Mouse (Mus musculus): ENCODE data around the gene Pgam1. TPM values are rescaled to one million over a fixed set of nuclear protein-coding genes. Genes with fewer than 3 reads are reported as not detected.

The Pgam1 gene
- polyA plus RNA-seq, 1 experiment from 2014 or later = 860 TPM

DNA sequence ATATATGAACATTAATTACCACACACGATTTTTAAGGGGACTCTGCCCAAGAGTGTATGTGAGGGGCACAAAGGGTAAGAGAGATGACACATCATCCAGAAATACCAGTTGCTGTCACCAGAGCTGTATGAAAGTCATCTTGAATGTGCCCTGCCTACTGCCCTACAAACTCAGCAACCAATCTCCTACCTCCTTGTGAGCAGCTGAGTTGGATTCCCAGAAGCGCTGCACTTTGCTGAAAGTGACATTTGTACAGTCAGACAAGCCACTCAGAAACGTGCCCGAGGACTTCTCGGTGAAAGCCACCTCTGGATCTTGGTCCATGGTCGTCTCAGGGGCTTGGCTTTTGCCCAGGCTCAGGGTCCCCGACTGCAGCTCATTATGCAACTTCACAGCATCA lies 16.8 kb upstream of the Pgam1 start:
- Histone ChIP-seq H3K4me1 (ENCODE audit: control insufficient read depth, insufficient read depth, low read length) (peaks cover 6% of the 10 kb centered on the region; the same call in 1 of the 2 replicates), H3K27ac (ENCODE audit: low read depth, low read length) (no peak overlapping the region), H3K36me3 (ENCODE audit: control insufficient read depth, insufficient read depth, low read length) (peaks cover 4% of the 10 kb centered on the region), H3K27me3 (ENCODE audit: control insufficient read depth, insufficient read depth, low read length) (no peaks in the 10 kb centered on the region), H3K4me3 (ENCODE audit: low read depth, low read length) (peak overlapping the region; percentile 74), H3K9ac (ENCODE audit: low read length) (0 out of 2 replicates have a peak overlapping the region, but pooled peaks have one; percentile 24), H3K4me2 (ENCODE audit: low read depth) (peak overlapping the region; percentile 67), H3K9me3 (ENCODE audit: control insufficient read depth, low read length) (no peaks in the 10 kb centered on the region)
- no peak for ATAC-seq (ENCODE audit: insufficient read depth, low FRiP score, low TSS enrichment)
- 53% methylated on average over 7 of the region's 7 CpGs for WGBS
- DNase-seq (ENCODE audit: low spot score) = no peak

DNA sequence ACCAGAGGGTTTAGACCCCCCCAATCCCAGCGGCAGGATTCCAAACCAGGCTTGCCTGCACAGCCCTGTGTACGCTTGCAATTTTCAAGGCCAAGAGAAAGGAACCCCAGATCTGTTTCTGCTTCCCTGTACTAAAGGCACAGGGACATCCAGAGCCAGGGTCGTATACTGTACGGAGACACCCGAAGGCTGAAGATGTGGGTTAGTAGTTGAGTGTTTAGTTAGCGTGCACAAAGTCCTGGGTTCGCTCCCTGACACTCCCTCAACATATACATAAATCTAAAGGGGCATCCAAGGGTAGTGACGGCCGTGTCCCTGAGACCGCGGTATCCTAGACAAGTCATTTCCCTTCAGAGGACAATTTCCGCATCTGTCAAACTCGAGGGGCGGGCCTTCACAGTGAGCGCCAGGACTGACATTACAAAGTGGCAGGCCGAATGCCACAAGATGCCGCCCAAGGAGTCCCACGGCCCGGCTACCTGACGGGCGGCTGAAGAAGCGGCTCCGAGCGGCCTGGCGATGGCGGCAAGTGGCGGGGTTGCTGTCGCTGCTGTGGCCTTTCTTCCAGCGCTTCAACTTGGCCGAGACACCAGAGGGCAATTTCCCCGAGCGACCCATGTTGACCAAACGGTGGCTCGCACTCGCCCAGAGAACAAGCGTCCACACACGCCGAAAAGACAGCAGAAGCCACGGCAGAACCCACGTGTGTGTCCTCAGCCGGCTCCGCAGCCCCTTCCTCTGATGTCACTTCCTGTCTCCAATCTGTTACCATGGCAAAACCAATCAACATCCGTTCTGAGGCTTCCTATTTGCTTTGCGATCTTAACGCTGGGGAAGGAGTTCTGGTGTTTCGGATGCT lies 16.0 kb upstream of the Pgam1 start, which contains the start of gene Rrp12:
Rrp12 (minus strand) TSS at position 714 of the 859 bp plus-strand sequence.
- Histone ChIP-seq H3K27ac (ENCODE audit: low read depth, low read length) (no peak within 1 kb of the TSS), H3K4me3 (ENCODE audit: low read depth, low read length) (peak within 1 kb of the TSS; percentile 74), H3K4me2 (ENCODE audit: low read depth) (peak within 1 kb of the TSS; percentile 67), H3K9me3 (ENCODE audit: control insufficient read depth, low read length) (no peaks in the 10 kb centered on the region), H3K9ac (ENCODE audit: low read length) (peak within 1 kb of the TSS; percentile 48), H3K4me1 (ENCODE audit: control insufficient read depth, insufficient read depth, low read length) (peaks cover 6% of the 10 kb centered on the region; the same call in 1 of the 2 replicates), H3K27me3 (ENCODE audit: control insufficient read depth, insufficient read depth, low read length) (no peaks in the 10 kb centered on the region), H3K36me3 (ENCODE audit: control insufficient read depth, insufficient read depth, low read length) (no peaks in the 10 kb centered on the region)
- ATAC-seq (ENCODE audit: insufficient read depth, low FRiP score, low TSS enrichment) (peak; percentile 85), DNase-seq (ENCODE audit: low spot score) (peak; percentile 77)
- under 1% methylated on average over 46 of the region's 46 CpGs for WGBS

DNA sequence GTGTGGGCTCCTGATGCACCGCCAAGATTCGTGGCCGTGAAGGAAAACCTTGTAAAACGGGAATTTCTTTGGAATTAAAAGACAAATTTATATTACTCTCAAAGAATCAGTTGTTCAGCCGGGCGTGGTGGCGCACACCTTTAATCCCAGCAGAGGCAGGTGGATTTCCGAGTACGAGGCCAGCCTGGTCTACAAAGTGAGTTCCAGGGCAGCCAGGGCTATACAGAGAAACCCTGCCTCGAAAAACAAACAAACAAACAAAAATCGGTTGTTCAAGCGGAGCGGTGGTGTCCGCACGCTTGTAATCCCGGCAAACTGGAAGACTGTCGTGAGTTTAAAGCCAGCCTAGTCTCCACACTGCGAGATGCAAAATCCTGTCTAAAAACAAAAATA lies 15.4 kb upstream of the Pgam1 start:
- H3K4me3 ChIP-seq (ENCODE audit: low read depth, low read length) = peak overlapping the region; percentile 74
- WGBS = 19% methylated on average over 18 of the region's 18 CpGs
- ATAC-seq (ENCODE audit: insufficient read depth, low FRiP score, low TSS enrichment) (0 out of 2 replicates have a peak, but pooled peaks have one; percentile 13), DNase-seq (ENCODE audit: low spot score) (no peak)
- no peaks in the 10 kb centered on the region for H3K36me3 ChIP-seq (ENCODE audit: control insufficient read depth, insufficient read depth, low read length)
- peaks cover 6% of the 10 kb centered on the region; the same call in 1 of the 2 replicates for H3K4me1 ChIP-seq (ENCODE audit: control insufficient read depth, insufficient read depth, low read length)
- peak overlapping the region; percentile 3; the same call in 1 of the 2 replicates for H3K9ac ChIP-seq (ENCODE audit: low read length)
- no peaks in the 10 kb centered on the region for H3K27me3 ChIP-seq (ENCODE audit: control insufficient read depth, insufficient read depth, low read length)
- no peaks in the 10 kb centered on the region for H3K9me3 ChIP-seq (ENCODE audit: control insufficient read depth, low read length)
- H3K27ac ChIP-seq (ENCODE audit: low read depth, low read length) = no peak overlapping the region
- peak overlapping the region; percentile 67 for H3K4me2 ChIP-seq (ENCODE audit: low read depth)

DNA sequence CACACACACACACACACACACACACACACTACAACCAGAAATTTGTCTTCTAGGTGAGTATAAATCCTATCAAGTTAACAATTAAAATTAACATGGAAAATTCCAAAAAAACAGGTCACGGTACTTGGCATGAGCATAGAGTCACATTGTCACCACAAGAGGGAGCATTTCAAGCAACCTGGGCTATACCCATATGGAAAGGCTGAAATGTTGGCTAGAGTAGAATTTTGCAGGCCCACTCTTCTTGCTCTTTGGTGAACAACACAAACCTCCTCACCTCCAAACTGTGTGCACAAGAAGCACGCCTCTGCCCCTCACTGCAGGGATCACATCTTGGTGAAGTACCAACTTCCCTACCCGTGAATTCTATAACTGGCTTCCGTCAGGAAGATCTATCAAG lies 12.9 kb upstream of the Pgam1 start:
- DNase-seq (ENCODE audit: low spot score) = peak; percentile 21
- Histone ChIP-seq H3K27ac (ENCODE audit: low read depth, low read length) (no peak overlapping the region), H3K9ac (ENCODE audit: low read length) (no peak overlapping the region), H3K27me3 (ENCODE audit: control insufficient read depth, insufficient read depth, low read length) (no peaks in the 10 kb centered on the region), H3K4me2 (ENCODE audit: low read depth) (no peak overlapping the region), H3K4me1 (ENCODE audit: control insufficient read depth, insufficient read depth, low read length) (peaks cover 6% of the 10 kb centered on the region; the same call in 1 of the 2 replicates), H3K9me3 (ENCODE audit: control insufficient read depth, low read length) (no peaks in the 10 kb centered on the region), H3K36me3 (ENCODE audit: control insufficient read depth, insufficient read depth, low read length) (no peaks in the 10 kb centered on the region), H3K4me3 (ENCODE audit: low read depth, low read length) (no peak overlapping the region)
- 42% methylated on average over 4 of the region's 4 CpGs for WGBS
- no peak for ATAC-seq (ENCODE audit: insufficient read depth, low FRiP score, low TSS enrichment)

DNA sequence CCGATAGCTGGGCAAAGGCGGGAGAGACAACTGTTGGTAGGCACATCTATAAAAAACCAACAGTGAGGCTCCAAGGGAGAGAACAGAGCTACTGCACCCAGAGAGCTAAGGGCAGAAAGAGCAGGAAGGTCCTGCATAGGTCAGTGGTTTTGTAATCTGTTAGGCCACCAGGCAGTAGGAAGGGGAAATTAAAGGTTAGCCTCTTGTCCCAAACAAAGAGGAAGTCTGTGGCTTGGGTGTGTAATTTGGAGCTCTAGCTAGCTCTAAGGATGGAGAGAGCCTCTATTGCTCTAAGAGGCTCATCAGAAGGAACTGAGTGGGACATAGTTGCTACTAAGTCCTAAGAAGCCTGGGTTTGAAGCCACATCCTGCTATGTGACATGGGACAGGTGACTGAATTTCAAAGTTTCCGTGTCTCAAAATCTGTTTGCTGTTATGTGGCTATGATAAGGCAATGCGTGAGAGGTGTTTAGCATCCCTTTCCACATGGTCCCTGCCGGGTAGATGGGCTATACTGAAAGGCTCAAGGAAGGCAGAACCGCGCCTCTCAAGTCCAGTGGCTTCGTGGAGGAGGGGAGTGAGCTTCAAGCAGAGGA lies 11.1 kb upstream of the Pgam1 start:
- H3K36me3 ChIP-seq (ENCODE audit: control insufficient read depth, insufficient read depth, low read length) = no peaks in the 10 kb centered on the region
- 89% methylated on average over 8 of the region's 8 CpGs for WGBS
- H3K4me1 ChIP-seq (ENCODE audit: control insufficient read depth, insufficient read depth, low read length) = no peaks in the 10 kb centered on the region
- H3K27ac ChIP-seq (ENCODE audit: low read depth, low read length) = no peak overlapping the region
- no peaks in the 10 kb centered on the region for H3K9me3 ChIP-seq (ENCODE audit: control insufficient read depth, low read length)
- H3K4me3 ChIP-seq (ENCODE audit: low read depth, low read length) = no peak overlapping the region
- no peak for ATAC-seq (ENCODE audit: insufficient read depth, low FRiP score, low TSS enrichment)
- no peak overlapping the region for H3K9ac ChIP-seq (ENCODE audit: low read length)
- H3K27me3 ChIP-seq (ENCODE audit: control insufficient read depth, insufficient read depth, low read length) = no peaks in the 10 kb centered on the region
- no peak overlapping the region for H3K4me2 ChIP-seq (ENCODE audit: low read depth)
- DNase-seq (ENCODE audit: low spot score) = no peak

DNA sequence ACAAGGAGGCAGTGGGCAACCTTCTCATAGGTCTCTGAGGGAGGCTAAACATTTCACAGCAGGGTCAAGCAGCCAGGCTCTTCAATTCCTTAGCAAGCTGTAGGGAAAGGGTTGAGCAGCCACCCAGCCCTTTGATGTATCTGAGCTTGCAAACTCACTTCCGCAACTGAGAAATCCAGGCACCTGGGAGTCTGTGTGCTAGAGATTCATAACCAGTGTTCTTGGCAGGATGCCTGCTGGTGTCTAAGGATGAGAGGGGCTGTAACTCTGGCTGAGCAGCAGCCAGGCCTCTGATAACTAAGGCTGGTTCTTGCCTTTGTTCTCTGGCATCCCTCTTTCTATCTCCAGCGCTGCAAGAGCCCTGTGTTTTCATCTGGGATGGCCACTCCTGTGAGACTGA lies 10.0 kb upstream of the Pgam1 start:
- ATAC-seq (ENCODE audit: insufficient read depth, low FRiP score, low TSS enrichment) (no peak), DNase-seq (ENCODE audit: low spot score) (no peak)
- Histone ChIP-seq H3K9ac (ENCODE audit: low read length) (no peak overlapping the region), H3K4me3 (ENCODE audit: low read depth, low read length) (no peak overlapping the region), H3K4me1 (ENCODE audit: control insufficient read depth, insufficient read depth, low read length) (no peaks in the 10 kb centered on the region), H3K4me2 (ENCODE audit: low read depth) (no peak overlapping the region), H3K27me3 (ENCODE audit: control insufficient read depth, insufficient read depth, low read length) (no peaks in the 10 kb centered on the region), H3K27ac (ENCODE audit: low read depth, low read length) (no peak overlapping the region), H3K9me3 (ENCODE audit: control insufficient read depth, low read length) (no peaks in the 10 kb centered on the region), H3K36me3 (ENCODE audit: control insufficient read depth, insufficient read depth, low read length) (no peaks in the 10 kb centered on the region)
- WGBS = 55% methylated on average over 2 of the region's 2 CpGs

DNA sequence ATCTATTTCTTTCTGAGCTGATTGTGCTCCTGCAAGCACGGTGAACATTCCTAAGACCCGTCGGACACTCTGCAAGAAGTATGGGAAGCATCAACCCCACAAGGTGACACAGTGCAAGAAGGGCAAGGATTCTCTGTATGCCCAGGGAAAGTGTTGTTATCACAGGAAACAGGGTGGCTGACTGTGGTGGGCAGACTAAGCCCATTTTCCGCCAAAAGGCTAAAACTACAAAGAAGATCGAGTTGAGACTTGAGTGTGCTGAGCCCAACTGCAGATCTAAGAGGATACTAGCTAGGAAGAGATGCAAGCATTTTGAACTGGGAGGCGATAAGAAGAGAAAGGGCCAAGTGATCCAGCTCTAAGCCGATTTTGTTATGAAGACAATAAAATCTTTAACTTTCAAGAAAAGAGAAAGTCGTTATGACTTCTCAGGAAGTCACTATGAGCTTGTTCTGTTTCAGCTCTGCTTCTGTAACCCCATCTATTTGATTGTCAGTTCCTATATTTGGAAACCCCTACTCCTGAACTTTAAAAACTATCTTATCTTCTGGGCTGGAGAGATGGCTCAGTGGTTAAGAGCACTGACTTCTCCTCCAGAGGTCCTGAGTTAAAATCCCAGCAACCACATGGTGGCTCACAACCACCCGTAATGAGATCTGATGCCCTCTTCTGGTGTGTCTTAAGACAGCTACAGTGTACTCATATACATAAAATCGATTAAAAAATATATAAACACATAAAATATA lies 8.7 kb upstream of the Pgam1 start:
- no peaks in the 10 kb centered on the region for H3K9me3 ChIP-seq (ENCODE audit: control insufficient read depth, low read length)
- H3K27ac ChIP-seq (ENCODE audit: low read depth, low read length) = no peak overlapping the region
- H3K4me3 ChIP-seq (ENCODE audit: low read depth, low read length) = no peak overlapping the region
- H3K9ac ChIP-seq (ENCODE audit: low read length) = no peak overlapping the region
- no peaks in the 10 kb centered on the region for H3K36me3 ChIP-seq (ENCODE audit: control insufficient read depth, insufficient read depth, low read length)
- H3K4me1 ChIP-seq (ENCODE audit: control insufficient read depth, insufficient read depth, low read length) = no peaks in the 10 kb centered on the region
- DNase-seq (ENCODE audit: low spot score) = no peak
- WGBS = 88% methylated on average over 10 of the region's 10 CpGs
- no peak for ATAC-seq (ENCODE audit: insufficient read depth, low FRiP score, low TSS enrichment)
- H3K4me2 ChIP-seq (ENCODE audit: low read depth) = no peak overlapping the region
- H3K27me3 ChIP-seq (ENCODE audit: control insufficient read depth, insufficient read depth, low read length) = no peaks in the 10 kb centered on the region

DNA sequence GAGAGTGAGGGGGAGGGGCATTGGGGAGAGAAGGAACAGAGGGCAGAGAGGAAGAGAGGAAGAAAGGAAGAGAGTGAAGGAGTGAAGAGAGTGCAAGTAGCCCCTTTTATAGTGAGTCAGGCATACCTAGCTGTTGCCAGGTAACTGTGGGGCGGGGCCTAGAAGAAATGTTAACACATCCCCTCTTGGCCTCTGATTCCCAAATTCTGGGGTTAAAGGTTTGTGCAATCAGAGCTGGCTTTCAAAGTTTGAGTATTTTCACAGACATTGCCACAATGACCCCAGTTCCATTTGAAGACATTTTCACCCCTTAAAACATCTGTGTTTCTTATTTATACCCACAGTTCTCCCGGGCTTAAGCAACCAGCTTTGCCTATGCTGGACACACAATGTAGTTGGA lies 6.5 kb upstream of the Pgam1 start:
- no peaks in the 10 kb centered on the region for H3K36me3 ChIP-seq (ENCODE audit: control insufficient read depth, insufficient read depth, low read length)
- H3K4me1 ChIP-seq (ENCODE audit: control insufficient read depth, insufficient read depth, low read length) = no peaks in the 10 kb centered on the region
- DNase-seq (ENCODE audit: low spot score) (no peak), ATAC-seq (ENCODE audit: insufficient read depth, low FRiP score, low TSS enrichment) (no peak)
- H3K9me3 ChIP-seq (ENCODE audit: control insufficient read depth, low read length) = no peaks in the 10 kb centered on the region
- no peak overlapping the region for H3K9ac ChIP-seq (ENCODE audit: low read length)
- H3K4me2 ChIP-seq (ENCODE audit: low read depth) = no peak overlapping the region
- no peaks in the 10 kb centered on the region for H3K27me3 ChIP-seq (ENCODE audit: control insufficient read depth, insufficient read depth, low read length)
- no peak overlapping the region for H3K27ac ChIP-seq (ENCODE audit: low read depth, low read length)
- WGBS = 74% methylated on average over 2 of the region's 2 CpGs
- no peak overlapping the region for H3K4me3 ChIP-seq (ENCODE audit: low read depth, low read length)
